Mouse (Mus musculus) liver, embryonic 14.5 days (tissue): Measurements from ENCODE around the gene Ddost. TPM values are rescaled to one million over a fixed set of nuclear protein-coding genes. Genes with fewer than 3 reads are reported as not detected.

Experiments used
- ATAC-seq: fragments of 200-750 bp; cut with Nextera tagmentation; 2 replicates; pipeline ENCODE4 v1.8.0; 2017; ENCODE audit warnings: moderate number of reproducible peaks, mild to moderate bottlenecking, moderate library complexity; ENCODE audit not compliant: insufficient read depth
- DNase-seq, 3 experiments: peaks; one replicate each; pipeline ENCODE4 v3.0.0-alpha.2; 2012 to 2013; ENCODE audit warnings: low read depth in 3 of 3, low spot score in 3 of 3
- H3K27ac ChIP-seq: fragments of 300-500 bp; sonication (generic); 2 replicates; pipeline ENCODE4 v1.5.1; 2014; ENCODE audit warnings: moderate library complexity, mild to moderate bottlenecking, control low read depth, inconsistent platforms
- H3K27me3 ChIP-seq: fragments of 300-500 bp; sonication (generic); 2 replicates; pipeline ENCODE4 v1.6.1; 2014; ENCODE audit warnings: mild to moderate bottlenecking, low read length, moderate library complexity; ENCODE audit not compliant: control insufficient read depth, insufficient read depth
- H3K36me3 ChIP-seq: fragments of 300-500 bp; sonication (generic); replicated peaks from 2 replicates; pipeline ENCODE4 v1.6.1; 2014; ENCODE audit warnings: low read depth; ENCODE audit not compliant: control insufficient read depth, insufficient read depth
- H3K4me1 ChIP-seq, 2 experiments: fragments of 200-500 bp in 1 of 2; fragments of 300-500 bp in 1 of 2; sonication (generic) in 1 of 2; replicated peaks; 2 replicates each; pipeline ENCODE4 v1.6.1; 2012 to 2014; ENCODE audit warnings: antibody characterized with exemption in 1 of 2, inconsistent platforms in 1 of 2, low read length in 1 of 2; ENCODE audit not compliant: control insufficient read depth in 2 of 2, insufficient read depth in 2 of 2
- H3K4me2 ChIP-seq: fragments of 300-500 bp; sonication (generic); 2 replicates; pipeline ENCODE4 v1.6.1; 2014; ENCODE audit warnings: low read depth, mild to moderate bottlenecking, control low read depth, moderate library complexity
- H3K4me3 ChIP-seq, 2 experiments: fragments of 200-500 bp in 1 of 2; fragments of 300-500 bp in 1 of 2; sonication (generic) in 1 of 2; 2 replicates each; pipeline ENCODE4 v1.5.1; 2012 to 2014; ENCODE audit warnings: low read depth in 2 of 2, low read length in 2 of 2, mild to moderate bottlenecking in 2 of 2, control low read depth in 1 of 2, inconsistent platforms in 1 of 2, moderate library complexity in 1 of 2; ENCODE audit not compliant: insufficient read depth in 1 of 2
- H3K9ac ChIP-seq: fragments of 300-500 bp; sonication (generic); replicated peaks from 2 replicates; pipeline ENCODE4 v1.6.1; 2014; ENCODE audit warnings: mild to moderate bottlenecking, control low read depth, moderate library complexity
- H3K9me3 ChIP-seq: fragments of 300-500 bp; sonication (generic); 2 replicates; pipeline ENCODE4 v1.6.1; 2016; ENCODE audit warnings: low read length, mixed read lengths; ENCODE audit not compliant: control insufficient read depth
- CTCF ChIP-seq: IDR thresholded peaks from 2 replicates; pipeline ENCODE4 v1.5.1; 2016; ENCODE audit warnings: antibody characterized with exemption, low read depth, control low read depth
- EP300 ChIP-seq: IDR thresholded peaks from 2 replicates; pipeline ENCODE4 v1.6.1; 2016; ENCODE audit warnings: antibody characterized with exemption, low read depth
- WGBS: fragments of 180-500 bp; shearing (Covaris S2); extraction: QIAGEN DNeasy Blood & Tissue Kit; methylation state at CpG from one replicate; pipeline ENCODE4 v1.1.7; 2014; ENCODE audit not compliant: insufficient replicate concordance; 5-methylcytosine and 5-hydroxymethylcytosine counted together
- polyA plus RNA-seq, 2 experiments: library from polyadenylated mRNA; depleted of rRNA in 1 of 2; stranded (reverse) in 1 of 2; unstranded in 1 of 2; fragments of >200 nt; fragmentation: Nextera tagmentation in 1 of 2; extraction: Ambion mirVana in 1 of 2; gene quantifications; 2 replicates each; pipeline versions ENCODE4 v1.2.1 to v1.2.3; 2012 to 2014

The Ddost gene
- polyA plus RNA-seq, 2 experiments = 91.7 to 135 TPM

DNA sequence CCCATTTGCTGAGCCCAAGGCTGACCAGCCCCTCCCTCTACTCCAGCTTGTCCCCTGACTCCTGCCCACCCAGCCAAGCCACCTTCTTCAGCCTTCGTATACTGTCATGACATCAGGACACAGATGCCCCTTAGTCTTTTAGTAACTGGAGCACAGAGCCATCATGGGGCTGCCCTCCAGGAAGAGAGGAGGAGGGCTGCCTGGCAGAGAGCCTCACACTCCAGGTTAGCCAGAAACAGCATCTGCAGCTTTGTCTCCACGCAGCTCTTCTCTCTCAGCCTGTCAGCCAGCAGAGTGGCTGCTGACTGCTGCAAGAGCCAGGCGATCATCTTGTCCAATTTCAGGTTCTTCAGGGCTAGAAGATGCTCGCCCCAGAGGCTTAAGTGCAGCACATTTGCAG is 9.3 kb downstream of the Ddost start:
- ATAC-seq = no peak
- H3K27me3 ChIP-seq = no peaks in the 10 kb centered on the region
- no peaks in the 10 kb centered on the region for H3K4me1 ChIP-seq
- no peak overlapping the region for H3K9ac ChIP-seq
- H3K9me3 ChIP-seq = no peaks in the 10 kb centered on the region
- H3K36me3 ChIP-seq = peaks cover 28% of the 10 kb centered on the region
- H3K27ac ChIP-seq = no peak overlapping the region
- H3K4me3 ChIP-seq = no peak overlapping the region
- no peak overlapping the region for H3K4me2 ChIP-seq
- no peak for DNase-seq
- TF ChIP-seq CTCF (no peak), EP300 (no peak)
- WGBS = 71% methylated on average over 4 of the region's 4 CpGs

DNA sequence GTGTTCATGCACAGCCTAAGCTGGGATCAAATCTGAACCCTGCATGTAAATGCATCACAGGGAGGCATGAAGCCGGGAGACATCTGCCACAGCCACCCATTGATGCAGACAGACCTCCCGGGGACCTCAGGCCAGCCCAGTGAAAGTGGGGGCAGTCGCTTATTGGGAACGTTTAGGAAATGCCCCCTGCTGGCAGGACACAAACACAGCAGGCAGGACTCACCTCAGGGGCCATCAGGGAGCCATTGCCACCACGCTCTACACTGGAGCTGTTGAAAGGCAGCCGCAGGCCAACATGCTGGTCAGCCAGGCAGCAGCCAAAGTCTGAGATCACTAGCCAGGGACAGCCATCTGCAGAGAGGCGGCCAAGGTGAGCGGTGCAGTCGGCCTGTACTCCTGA is 11.3 kb downstream of the Ddost start:
- Histone ChIP-seq H3K9ac (no peak overlapping the region), H3K4me1 (no peaks in the 10 kb centered on the region), H3K27ac (no peak overlapping the region), H3K36me3 (peaks cover 17% of the 10 kb centered on the region), H3K27me3 (no peaks in the 10 kb centered on the region), H3K4me3 (no peak overlapping the region), H3K9me3 (no peaks in the 10 kb centered on the region), H3K4me2 (no peak overlapping the region)
- ATAC-seq (no peak), DNase-seq (no peak)
- no peak for TF ChIP-seq EP300
- TF ChIP-seq CTCF = peak; percentile 80
- WGBS = 59% methylated on average over 9 of the region's 9 CpGs

DNA sequence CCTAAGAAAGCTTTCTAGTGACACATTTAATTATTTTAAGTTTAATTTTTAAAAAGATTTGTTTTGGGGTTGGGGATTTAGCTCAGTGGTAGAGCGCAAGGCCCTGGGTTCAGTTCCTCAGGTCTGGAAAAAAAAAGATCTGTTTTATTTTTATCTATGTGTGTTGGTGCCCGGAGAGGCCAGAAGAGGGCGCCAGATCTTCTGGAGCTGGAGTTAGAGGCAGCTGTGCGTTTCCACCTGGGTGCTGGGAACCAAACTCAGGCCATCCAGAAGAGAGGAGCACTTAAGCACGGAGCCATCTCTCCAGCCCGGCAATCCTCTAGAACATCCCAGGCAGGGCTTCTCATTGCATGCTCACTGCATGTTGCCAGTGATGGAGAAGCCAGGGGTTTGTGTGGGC is 11.8 kb downstream of the Ddost start:
- Histone ChIP-seq H3K4me3 (no peak overlapping the region), H3K9ac (no peak overlapping the region), H3K4me2 (no peak overlapping the region), H3K36me3 (peaks cover 11% of the 10 kb centered on the region), H3K27ac (no peak overlapping the region), H3K4me1 (no peaks in the 10 kb centered on the region), H3K27me3 (no peaks in the 10 kb centered on the region), H3K9me3 (no peaks in the 10 kb centered on the region)
- WGBS = 87% methylated on average over 6 of the region's 6 CpGs
- DNase-seq (no peak), ATAC-seq (no peak)
- no peak for TF ChIP-seq EP300
- peak; percentile 46; the same call in 1 of the 2 replicates for TF ChIP-seq CTCF

DNA sequence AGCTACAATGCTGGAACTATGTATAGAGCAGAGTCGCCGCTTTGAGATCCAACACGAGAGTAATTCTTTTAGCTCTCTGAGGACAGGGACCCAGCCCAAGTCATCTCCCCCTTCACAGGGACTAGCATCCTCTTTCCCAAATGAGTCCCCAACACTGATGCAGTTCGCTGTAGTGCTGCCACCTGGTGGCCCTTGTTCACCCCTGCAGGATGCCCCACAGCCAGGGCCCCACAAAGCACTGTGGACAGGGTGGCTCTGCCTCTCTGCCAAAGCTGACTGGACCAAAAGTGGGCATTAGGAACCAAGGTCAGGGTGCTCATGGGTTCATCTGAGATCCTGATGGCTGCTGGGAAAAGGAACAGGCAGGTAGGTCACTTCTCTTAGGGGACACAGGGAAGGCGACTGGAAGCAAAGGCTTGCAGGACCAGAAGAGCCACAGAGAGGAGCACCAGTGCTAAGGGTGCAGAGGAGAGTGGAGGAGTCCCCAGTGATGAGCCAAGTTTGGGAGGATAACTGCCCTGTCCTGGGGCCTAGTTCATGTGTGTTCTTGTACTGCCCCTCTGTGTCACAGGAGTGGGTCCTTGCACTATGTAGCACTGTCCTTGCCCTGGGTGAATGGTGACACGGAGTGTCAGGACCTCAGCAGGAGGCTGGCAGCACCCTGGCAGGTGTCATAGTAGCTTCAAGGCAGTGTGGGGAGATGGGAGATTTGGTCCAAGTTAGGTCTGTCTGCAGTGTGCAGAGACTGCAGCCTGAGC is 14.2 kb downstream of the Ddost start:
- no peaks in the 10 kb centered on the region for H3K27me3 ChIP-seq
- no peak overlapping the region for H3K9ac ChIP-seq
- H3K36me3 ChIP-seq = 0 out of 2 replicates have a peak, but pooled peaks cover 3% of the 10 kb centered on the region
- 46% methylated on average over 6 of the region's 6 CpGs for WGBS
- H3K27ac ChIP-seq = no peak overlapping the region
- TF ChIP-seq EP300 = no peak
- peak; percentile 94 for TF ChIP-seq CTCF
- no peak overlapping the region for H3K4me2 ChIP-seq
- DNase-seq = no peak
- no peaks in the 10 kb centered on the region for H3K9me3 ChIP-seq
- no peak overlapping the region for H3K4me3 ChIP-seq
- H3K4me1 ChIP-seq = no peaks in the 10 kb centered on the region
- peak; percentile 43; the same call in 1 of the 2 replicates for ATAC-seq

DNA sequence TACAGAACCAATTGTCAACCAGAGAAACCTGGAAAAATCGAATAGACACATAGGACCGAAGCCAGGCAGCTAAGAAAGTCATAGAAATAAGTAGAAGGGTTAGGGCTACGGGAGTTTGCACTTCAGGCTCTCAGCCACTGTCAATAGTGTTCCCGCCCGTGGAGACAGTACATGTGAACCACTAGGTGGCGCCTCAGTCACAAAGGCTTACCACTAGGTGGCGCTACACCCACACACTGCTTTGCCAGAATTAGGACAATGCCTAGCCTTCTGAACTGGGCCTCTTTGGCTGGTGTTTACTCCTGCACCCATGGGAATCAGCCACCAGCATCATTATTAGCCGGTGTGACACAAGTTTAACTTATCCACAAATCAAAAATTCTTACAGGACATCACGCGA is 15.0 kb downstream of the Ddost start:
- 28% methylated on average over 10 of the region's 10 CpGs for WGBS
- no peak overlapping the region for H3K9ac ChIP-seq
- H3K9me3 ChIP-seq = no peaks in the 10 kb centered on the region
- H3K36me3 ChIP-seq = no peaks in the 10 kb centered on the region
- H3K4me1 ChIP-seq = no peaks in the 10 kb centered on the region
- TF ChIP-seq EP300 (no peak), CTCF (peak; percentile 100)
- no peak overlapping the region for H3K27ac ChIP-seq
- DNase-seq (peak; percentile 54 to 62 (median 59)), ATAC-seq (peak; percentile 34; the same call in 1 of the 2 replicates)
- H3K27me3 ChIP-seq = no peaks in the 10 kb centered on the region
- H3K4me2 ChIP-seq = no peak overlapping the region
- H3K4me3 ChIP-seq = no peak overlapping the region
